Mouse (Mus musculus): ENCODE data around the gene Fhad1. TPM values are rescaled to one million over a fixed set of nuclear protein-coding genes. Genes with fewer than 3 reads are reported as not detected.

Gene Fhad1
- polyA plus RNA-seq, 1 experiment from 2014 or later, result 5.9 TPM

DNA sequence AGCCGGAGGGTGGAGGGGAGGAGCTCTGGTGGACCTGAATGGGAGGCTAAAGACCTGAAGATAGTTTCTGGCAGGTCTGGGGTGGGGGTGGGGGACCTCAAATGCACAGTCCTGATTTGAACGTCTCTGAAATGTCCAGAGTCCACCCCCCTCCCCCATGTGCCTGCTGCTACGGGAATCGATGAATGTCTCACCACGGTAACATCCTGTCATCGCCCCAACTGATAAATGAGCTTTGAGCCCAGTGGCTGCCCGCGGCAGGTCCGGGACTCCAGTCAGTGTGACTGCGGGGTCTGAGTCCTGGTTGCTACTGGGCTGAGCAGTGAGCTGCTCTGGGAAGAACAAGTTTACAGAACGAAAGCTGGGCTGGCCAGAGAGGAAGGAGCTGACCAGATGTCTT lies 72.5 kb downstream of the Fhad1 start:
- Histone ChIP-seq H3K27me3 (no peaks in the 10 kb centered on the region), H3K9ac (no peak overlapping the region), H3K4me1 (replicated peaks) (peaks cover 7% of the 10 kb centered on the region), H3K4me2 (no peak overlapping the region), H3K4me3 (no peak overlapping the region), H3K9me3 (no peaks in the 10 kb centered on the region), H3K27ac (no peak overlapping the region), H3K36me3 (no peaks in the 10 kb centered on the region; the same call in 1 of the 2 replicates)
- WGBS, result 24% methylated on average over 11 of the region's 11 CpGs
- no peak for ATAC-seq (ENCODE audit: low FRiP score)

DNA sequence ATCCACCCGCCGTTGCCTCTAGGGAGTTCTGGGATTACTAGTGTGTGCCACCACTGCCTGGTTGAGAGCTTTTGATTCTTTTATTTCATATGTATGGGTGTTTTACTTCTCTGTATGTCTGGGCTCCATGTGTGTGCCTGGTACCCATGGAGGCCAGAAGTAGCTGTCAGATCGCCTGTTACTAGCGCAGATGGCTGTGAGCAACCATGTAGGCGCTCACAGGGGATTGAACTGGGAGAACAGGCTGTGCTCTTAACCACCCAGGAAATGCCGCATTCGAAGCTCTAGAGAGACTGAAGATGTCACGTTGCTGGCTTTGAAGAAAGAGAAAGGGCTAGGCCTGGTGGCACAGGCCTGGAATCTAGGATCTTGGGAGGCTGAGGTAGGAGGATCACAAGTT lies 73.6 kb downstream of the Fhad1 start:
- no peak overlapping the region for H3K27ac ChIP-seq
- H3K36me3 ChIP-seq, result no peaks in the 10 kb centered on the region; the same call in 1 of the 2 replicates
- ATAC-seq (ENCODE audit: low FRiP score), result no peak
- H3K9ac ChIP-seq, result no peak overlapping the region
- 89% methylated on average over 8 of the region's 8 CpGs for WGBS
- no peaks in the 10 kb centered on the region for H3K27me3 ChIP-seq
- no peak overlapping the region for H3K4me2 ChIP-seq
- no peak overlapping the region for H3K4me3 ChIP-seq
- H3K4me1 ChIP-seq (replicated peaks), result peaks cover 7% of the 10 kb centered on the region
- no peaks in the 10 kb centered on the region for H3K9me3 ChIP-seq

DNA sequence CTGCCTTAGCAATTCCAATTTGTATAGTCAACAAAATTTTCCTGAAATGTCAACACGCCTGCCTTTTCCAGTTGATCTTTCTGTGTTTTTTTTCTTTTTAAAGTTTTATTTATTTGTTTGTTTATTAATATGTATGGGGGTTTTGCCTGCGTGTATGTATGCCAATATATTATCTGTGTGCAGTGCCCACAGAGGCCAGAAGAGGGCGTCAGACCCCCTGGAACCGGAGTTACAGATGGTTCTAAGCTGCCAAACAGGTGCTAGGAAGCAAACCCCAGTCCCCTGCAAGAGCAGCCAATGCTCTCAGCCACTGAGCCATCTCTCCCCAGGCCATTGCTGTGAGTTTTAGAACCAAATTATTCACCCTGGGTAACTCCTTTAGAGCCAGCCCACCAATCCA lies 76.3 kb downstream of the Fhad1 start:
- no peak overlapping the region for H3K4me3 ChIP-seq
- peaks cover 7% of the 10 kb centered on the region for H3K4me1 ChIP-seq (replicated peaks)
- H3K9ac ChIP-seq, result no peak overlapping the region
- ATAC-seq (ENCODE audit: low FRiP score), result no peak
- no peaks in the 10 kb centered on the region for H3K27me3 ChIP-seq
- no peaks in the 10 kb centered on the region for H3K36me3 ChIP-seq
- no peak overlapping the region for H3K4me2 ChIP-seq
- WGBS, result 81% methylated on average over 4 of the region's 4 CpGs
- no peak overlapping the region for H3K27ac ChIP-seq
- no peaks in the 10 kb centered on the region for H3K9me3 ChIP-seq

DNA sequence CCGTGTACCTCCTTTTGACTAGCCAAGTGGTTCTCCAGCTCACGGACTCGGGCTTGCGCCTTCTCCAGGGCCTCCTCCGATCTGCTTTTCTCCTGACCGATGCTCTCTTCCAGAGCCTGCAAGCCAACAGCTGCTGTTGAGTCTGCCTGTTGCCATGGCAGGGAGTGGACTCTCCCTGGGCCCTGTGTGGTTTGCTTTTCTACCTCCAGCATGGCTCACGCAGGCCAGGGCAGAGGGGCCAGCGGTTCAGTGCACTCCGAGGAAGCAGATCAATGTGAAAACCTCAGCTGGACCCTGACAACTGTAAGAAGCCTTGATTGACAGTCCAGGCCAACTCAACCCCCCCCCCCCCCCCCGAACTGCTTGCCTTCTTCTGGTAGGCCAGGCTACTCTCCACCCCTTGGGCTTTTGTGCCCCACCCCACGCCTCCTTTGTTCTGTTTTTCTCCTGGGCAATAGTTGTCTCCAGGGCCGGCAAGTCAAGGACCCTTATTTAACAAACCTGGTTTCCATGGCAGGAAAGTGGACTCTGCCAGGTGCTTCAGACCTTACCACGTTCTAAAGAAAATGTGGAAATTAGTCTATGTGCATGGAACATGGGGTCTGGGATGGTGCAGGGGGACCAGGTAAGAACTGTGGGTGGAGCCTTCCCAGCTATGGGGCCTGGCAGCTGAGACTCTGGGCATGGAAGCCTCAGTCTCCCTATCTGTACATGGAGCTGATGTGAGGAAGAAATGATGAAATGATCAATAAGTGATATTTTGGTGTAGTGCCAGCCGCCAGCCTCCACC lies 81.9 kb downstream of the Fhad1 start:
- peaks cover 16% of the 10 kb centered on the region for H3K4me1 ChIP-seq (replicated peaks)
- WGBS, result 44% methylated on average over 14 of the region's 14 CpGs
- no peaks in the 10 kb centered on the region for H3K36me3 ChIP-seq
- H3K4me3 ChIP-seq, result no peak overlapping the region
- no peak overlapping the region for H3K9ac ChIP-seq
- no peaks in the 10 kb centered on the region for H3K27me3 ChIP-seq
- peak; percentile 70 for ATAC-seq (ENCODE audit: low FRiP score)
- H3K4me2 ChIP-seq, result 0 out of 2 replicates have a peak overlapping the region, but pooled peaks have one; percentile 6
- no peak overlapping the region for H3K27ac ChIP-seq
- no peaks in the 10 kb centered on the region for H3K9me3 ChIP-seq

DNA sequence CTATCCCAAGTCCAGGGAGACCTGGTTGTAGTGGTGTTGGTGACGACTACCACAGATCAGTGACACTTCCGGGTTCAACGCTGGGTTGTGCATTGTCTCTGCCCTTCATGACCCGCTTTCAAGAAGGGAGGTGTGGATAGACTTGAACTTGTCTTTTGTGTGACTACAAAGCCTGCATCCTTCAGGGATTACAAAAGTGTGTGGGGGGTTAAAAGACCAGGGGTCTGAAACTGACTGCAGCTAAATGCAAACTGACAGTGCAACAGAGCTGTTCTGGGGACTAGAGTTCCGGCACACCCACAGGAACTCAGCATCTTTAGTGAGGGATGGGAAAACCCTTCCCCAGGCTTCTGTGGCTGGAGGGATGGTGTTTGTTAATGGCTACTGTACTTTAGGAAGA lies 83.4 kb downstream of the Fhad1 start:
- H3K27ac ChIP-seq, result no peak overlapping the region
- no peak overlapping the region for H3K4me2 ChIP-seq
- ATAC-seq (ENCODE audit: low FRiP score), result no peak
- no peaks in the 10 kb centered on the region for H3K36me3 ChIP-seq
- peaks cover 16% of the 10 kb centered on the region for H3K4me1 ChIP-seq (replicated peaks)
- WGBS, result 85% methylated on average over 5 of the region's 5 CpGs
- H3K9me3 ChIP-seq, result no peaks in the 10 kb centered on the region
- no peak overlapping the region for H3K9ac ChIP-seq
- no peaks in the 10 kb centered on the region for H3K27me3 ChIP-seq
- no peak overlapping the region for H3K4me3 ChIP-seq

DNA sequence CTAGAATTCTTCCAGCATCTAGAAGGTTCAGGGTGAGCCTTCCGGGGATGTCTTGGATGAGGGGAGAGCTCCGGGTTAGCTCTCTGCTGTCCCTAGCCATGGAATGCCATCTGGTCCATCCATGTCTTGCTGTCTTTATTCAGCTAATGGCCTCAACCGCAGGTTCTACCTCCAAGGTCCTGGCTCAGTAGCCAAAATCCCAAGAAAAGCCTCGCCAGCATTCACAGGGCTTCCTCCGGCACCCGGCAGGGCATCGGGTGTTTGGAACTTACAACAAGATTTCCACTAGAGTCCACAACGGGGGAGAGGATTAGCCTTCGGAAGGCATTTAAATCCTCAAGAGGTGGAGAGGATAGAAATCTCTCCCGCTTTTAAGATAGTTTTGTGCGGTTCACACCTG lies 84.9 kb downstream of the Fhad1 start:
- Histone ChIP-seq H3K36me3 (no peaks in the 10 kb centered on the region), H3K9me3 (no peaks in the 10 kb centered on the region), H3K4me3 (no peak overlapping the region), H3K27me3 (no peaks in the 10 kb centered on the region), H3K4me2 (no peak overlapping the region), H3K4me1 (replicated peaks) (peaks cover 16% of the 10 kb centered on the region), H3K9ac (no peak overlapping the region), H3K27ac (no peak overlapping the region)
- 84% methylated on average over 11 of the region's 11 CpGs for WGBS
- no peak for ATAC-seq (ENCODE audit: low FRiP score)

DNA sequence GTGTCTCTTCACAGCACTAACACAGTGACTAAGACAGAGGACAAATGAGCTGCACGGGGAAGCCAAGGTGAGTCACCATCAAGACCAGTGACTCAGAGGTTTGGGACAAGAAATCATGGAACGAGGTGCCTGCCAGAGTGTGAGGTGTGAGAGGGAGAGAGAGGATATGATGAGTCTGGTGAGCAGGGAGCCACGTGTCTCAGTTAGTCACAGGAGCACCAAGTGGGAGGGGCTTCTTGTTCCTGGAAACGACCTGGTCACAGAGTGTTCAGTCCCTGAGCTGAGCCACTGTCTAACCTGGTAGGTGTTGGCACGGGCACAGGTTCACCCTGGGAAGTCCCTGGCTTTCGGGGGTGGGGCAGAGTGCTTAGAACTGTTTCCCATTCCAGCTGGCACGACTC lies 86.0 kb downstream of the Fhad1 start:
- WGBS, result 63% methylated on average over 7 of the region's 7 CpGs

DNA sequence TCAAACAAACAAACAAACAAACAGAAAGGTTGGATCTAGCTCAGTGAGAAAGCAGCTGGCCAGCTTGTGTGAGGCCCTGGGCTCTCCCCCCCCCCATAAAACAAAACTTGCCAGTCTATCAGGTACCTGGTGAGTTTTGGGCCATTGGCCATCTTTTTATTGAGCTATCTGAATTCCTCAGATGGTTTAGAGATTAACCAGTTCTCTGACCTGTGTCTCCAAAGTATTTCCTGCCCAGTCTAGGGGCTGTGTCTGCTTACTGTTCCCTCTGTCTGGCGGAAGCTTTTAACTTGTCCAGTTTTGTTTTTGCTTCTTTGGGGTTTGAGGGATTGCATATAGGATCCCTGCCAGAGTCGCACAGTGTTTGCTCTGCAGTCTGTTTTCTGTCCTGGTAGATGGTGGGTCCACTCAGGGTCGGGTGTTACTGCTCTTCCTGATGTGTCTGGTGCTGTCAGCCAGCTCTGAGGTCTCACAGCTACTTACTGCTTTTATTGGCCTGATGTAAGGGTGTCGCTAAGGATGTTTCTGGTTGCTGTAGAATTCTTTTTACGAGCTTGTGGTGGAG lies 89.0 kb downstream of the Fhad1 start:
- H3K9me3 ChIP-seq, result no peaks in the 10 kb centered on the region
- no peaks in the 10 kb centered on the region for H3K27me3 ChIP-seq
- H3K36me3 ChIP-seq, result no peaks in the 10 kb centered on the region
- ATAC-seq (ENCODE audit: low FRiP score), result no peak
- no peak overlapping the region for H3K4me3 ChIP-seq
- no peak overlapping the region for H3K27ac ChIP-seq
- WGBS, result 77% methylated on average over 5 of the region's 5 CpGs
- H3K4me2 ChIP-seq, result no peak overlapping the region
- no peak overlapping the region for H3K9ac ChIP-seq
- peaks cover 9% of the 10 kb centered on the region for H3K4me1 ChIP-seq (replicated peaks)

More for the DNA sequence above, 86.0 kb downstream of the Fhad1 start:
- Histone ChIP-seq H3K4me2 (no peak overlapping the region), H3K4me3 (no peak overlapping the region), H3K36me3 (no peaks in the 10 kb centered on the region), H3K4me1 (replicated peaks) (peaks cover 16% of the 10 kb centered on the region), H3K27ac (no peak overlapping the region), H3K27me3 (no peaks in the 10 kb centered on the region), H3K9ac (no peak overlapping the region), H3K9me3 (no peaks in the 10 kb centered on the region)
- no peak for ATAC-seq (ENCODE audit: low FRiP score)

DNA sequence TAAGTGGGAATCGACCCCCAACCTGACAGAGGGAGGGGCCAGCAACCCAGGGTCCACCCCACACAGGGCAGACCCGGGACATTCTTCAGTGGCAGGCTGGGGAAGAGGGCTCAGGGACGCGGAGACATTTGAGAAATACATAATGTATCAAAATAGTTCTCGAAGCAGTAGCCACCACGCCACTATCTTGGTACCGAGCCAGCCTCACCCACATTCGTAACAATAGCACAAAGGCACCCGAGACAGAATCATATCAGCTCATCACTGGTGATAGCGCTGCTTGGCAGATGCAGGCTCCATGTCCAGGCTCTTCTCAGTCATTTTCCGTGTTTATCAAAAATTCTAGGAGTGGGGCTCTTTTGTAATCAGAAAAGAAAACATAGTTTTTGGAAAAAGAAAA lies 90.9 kb downstream of the Fhad1 start:
- H3K36me3 ChIP-seq, result no peaks in the 10 kb centered on the region
- no peak for ATAC-seq (ENCODE audit: low FRiP score)
- WGBS, result 84% methylated on average over 11 of the region's 11 CpGs
- no peak overlapping the region for H3K4me2 ChIP-seq
- no peak overlapping the region for H3K9ac ChIP-seq
- no peak overlapping the region for H3K4me3 ChIP-seq
- no peaks in the 10 kb centered on the region; the same call in 1 of the 2 replicates for H3K4me1 ChIP-seq (replicated peaks)
- no peaks in the 10 kb centered on the region for H3K27me3 ChIP-seq
- no peaks in the 10 kb centered on the region for H3K9me3 ChIP-seq
- H3K27ac ChIP-seq, result no peak overlapping the region

DNA sequence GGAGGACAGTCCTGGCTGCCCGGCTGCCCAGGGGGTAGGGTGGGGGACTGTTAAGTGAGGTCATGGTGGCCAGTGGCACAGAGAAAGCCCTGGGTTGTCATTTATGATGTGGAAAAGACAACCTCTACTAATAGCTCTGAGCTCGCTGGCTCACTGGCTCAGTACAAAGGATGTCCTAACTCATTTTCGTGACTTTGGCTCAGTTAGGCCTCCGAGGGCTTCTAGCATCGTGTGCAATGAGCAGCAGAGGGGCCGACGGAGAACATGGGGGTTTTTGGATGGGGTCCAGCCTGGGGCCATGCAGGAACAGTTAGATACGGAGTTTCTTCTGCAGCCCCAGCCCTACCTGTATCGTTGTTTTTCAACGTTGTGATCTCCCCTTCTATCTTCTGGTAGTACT lies 94.5 kb downstream of the Fhad1 start:
- WGBS, result 88% methylated on average over 10 of the region's 10 CpGs
- no peaks in the 10 kb centered on the region for H3K27me3 ChIP-seq
- no peaks in the 10 kb centered on the region for H3K36me3 ChIP-seq
- no peak overlapping the region for H3K4me2 ChIP-seq
- no peak for ATAC-seq (ENCODE audit: low FRiP score)
- no peak overlapping the region for H3K9ac ChIP-seq
- H3K27ac ChIP-seq, result no peak overlapping the region
- no peak overlapping the region for H3K4me3 ChIP-seq
- no peaks in the 10 kb centered on the region for H3K9me3 ChIP-seq
- H3K4me1 ChIP-seq (replicated peaks), result peaks cover 9% of the 10 kb centered on the region; the same call in 1 of the 2 replicates

DNA sequence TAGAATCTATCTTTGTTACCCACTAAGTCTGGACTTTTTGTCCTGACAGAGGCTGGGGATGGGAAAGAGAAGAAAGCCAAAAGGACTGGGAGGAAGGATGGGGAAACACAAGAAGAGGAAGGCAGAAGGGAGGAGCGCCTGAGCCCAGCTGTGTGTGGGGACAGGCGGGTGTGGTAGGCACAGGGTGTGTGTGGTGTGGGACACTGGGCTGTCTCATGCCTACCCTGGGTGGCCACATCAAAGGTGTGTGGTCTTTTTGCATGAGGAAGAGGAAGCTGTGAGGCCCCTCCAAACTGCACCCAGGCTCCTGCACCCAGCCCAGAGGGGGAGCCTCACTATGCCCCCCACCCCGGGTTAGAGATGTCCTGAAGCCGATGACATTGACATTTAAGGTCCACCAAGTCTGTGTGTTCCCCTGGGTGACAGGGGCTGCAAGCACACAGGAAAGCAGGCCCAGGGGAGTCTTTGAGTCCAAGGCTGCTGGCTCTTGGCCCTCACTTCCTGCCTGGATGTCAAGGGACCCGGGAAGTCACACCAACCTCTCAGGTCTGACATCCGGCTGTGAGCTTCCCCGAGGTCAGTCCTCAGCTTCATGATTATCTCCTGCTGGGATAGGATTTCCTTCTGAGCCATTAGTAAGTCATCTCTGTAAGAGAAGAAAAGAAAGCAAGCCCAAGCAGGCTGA lies 97.0 kb downstream of the Fhad1 start:
- no peak overlapping the region for H3K4me3 ChIP-seq
- no peak overlapping the region for H3K9ac ChIP-seq
- no peak for ATAC-seq (ENCODE audit: low FRiP score)
- H3K9me3 ChIP-seq, result no peaks in the 10 kb centered on the region
- no peaks in the 10 kb centered on the region for H3K36me3 ChIP-seq
- H3K27ac ChIP-seq, result no peak overlapping the region
- WGBS, result 72% methylated on average over 7 of the region's 7 CpGs
- peaks cover 21% of the 10 kb centered on the region for H3K4me1 ChIP-seq (replicated peaks)
- no peak overlapping the region for H3K4me2 ChIP-seq
- no peaks in the 10 kb centered on the region for H3K27me3 ChIP-seq

DNA sequence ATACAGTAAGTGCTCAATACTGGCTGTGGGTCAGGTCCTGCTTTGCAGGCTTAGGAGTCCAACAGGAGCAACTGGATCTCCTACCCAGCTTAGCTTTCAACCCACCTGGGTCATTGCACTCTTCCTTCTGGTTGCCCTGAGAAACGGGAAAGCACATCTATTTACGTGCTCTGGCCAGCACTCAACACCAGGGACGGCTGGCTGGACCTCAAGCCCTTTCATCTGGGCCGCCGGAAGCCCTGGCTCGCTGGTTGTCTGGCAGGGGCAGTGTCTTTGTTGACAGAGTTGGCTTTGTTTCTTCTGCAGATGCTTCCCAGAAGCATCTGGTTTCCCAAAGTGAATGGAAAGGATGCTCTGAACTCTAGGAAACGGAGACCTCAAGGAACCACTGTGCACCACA lies 100.8 kb downstream of the Fhad1 start:
- peaks cover 21% of the 10 kb centered on the region; the same call in 1 of the 2 replicates for H3K4me1 ChIP-seq (replicated peaks)

More for the DNA sequence above, 100.8 kb downstream of the Fhad1 start:
- H3K27me3 ChIP-seq, result no peaks in the 10 kb centered on the region
- no peak overlapping the region for H3K9ac ChIP-seq
- whole genome bisulfite sequencing, result 37% methylated on average over 7 of the region's 7 CpGs
- no peaks in the 10 kb centered on the region for H3K9me3 ChIP-seq
- 0 out of 2 replicates have a peak overlapping the region, but pooled peaks have one; percentile 60 for H3K27ac ChIP-seq
- H3K36me3 ChIP-seq, result no peaks in the 10 kb centered on the region
- no peak overlapping the region for H3K4me2 ChIP-seq
- ATAC-seq (ENCODE audit: low FRiP score), result no peak
- H3K4me3 ChIP-seq, result no peak overlapping the region
